Mouse (Mus musculus) thymus, postnatal 25 days (tissue): Measurements from ENCODE around the gene Sertad2.
A peak's percentile ranks its signal among the peaks of the same experiment; 100 is the strongest.

Experiments used
- DNase-seq: peaks from one replicate; pipeline ENCODE4 v3.0.0; 2022

The Sertad2 gene

GRCm38 (mm10) chr11:20542739-20543452, at the start of gene Sertad2:
TSS of gene Sertad2 (plus strand) at chr11:20543253.
- peak; percentile 99 for DNase-seq

- DNase-seq = no peak
These were observed 49.0 kb upstream of the Sertad2 start for GRCm38 (mm10) chr11:20493922-20494626.

- DNase-seq = no peak
These were observed 42.5 kb upstream of the Sertad2 start for GRCm38 (mm10) chr11:20500516-20500915.

- DNase-seq = no peak
These were observed 41.7 kb upstream of the Sertad2 start for GRCm38 (mm10) chr11:20501160-20501955.

- no peak for DNase-seq
These were observed 29.5 kb upstream of the Sertad2 start for GRCm38 (mm10) chr11:20513574-20513973.

GRCm38 (mm10) chr11:20514757-20515156, 28.3 kb upstream of the Sertad2 start:
- no peak for DNase-seq

GRCm38 (mm10) chr11:20521321-20521720, 21.7 kb upstream of the Sertad2 start:
- no peak for DNase-seq

- DNase-seq = no peak
These were observed 20.3 kb upstream of the Sertad2 start for GRCm38 (mm10) chr11:20522750-20523149.

- no peak for DNase-seq
These were observed 18.6 kb upstream of the Sertad2 start for GRCm38 (mm10) chr11:20524435-20524834.

- DNase-seq = no peak
These were observed 17.1 kb upstream of the Sertad2 start for GRCm38 (mm10) chr11:20525909-20526308.

GRCm38 (mm10) chr11:20527901-20528300, 15.2 kb upstream of the Sertad2 start:
- no peak for DNase-seq

GRCm38 (mm10) chr11:20531682-20531991, 11.4 kb upstream of the Sertad2 start:
- no peak for DNase-seq

- peak; percentile 72 for DNase-seq
These were observed 10.8 kb upstream of the Sertad2 start for GRCm38 (mm10) chr11:20531992-20532881.

GRCm38 (mm10) chr11:20533231-20533630, 9.8 kb upstream of the Sertad2 start:
- no peak for DNase-seq

- DNase-seq = no peak
These were observed 5.8 kb upstream of the Sertad2 start for GRCm38 (mm10) chr11:20537221-20537620.

- DNase-seq = no peak
These were observed 4.6 kb upstream of the Sertad2 start for GRCm38 (mm10) chr11:20538496-20538895.

GRCm38 (mm10) chr11:20541280-20541679, 1.8 kb upstream of the Sertad2 start:
- DNase-seq = no peak

- no peak for DNase-seq
These were observed 937 bp upstream of the Sertad2 start for GRCm38 (mm10) chr11:20541995-20542637.

GRCm38 (mm10) chr11:20543453-20544120, 534 bp downstream of the Sertad2 start:
- DNase-seq = peak; percentile 52

GRCm38 (mm10) chr11:20544376-20544775, 1.3 kb downstream of the Sertad2 start:
- no peak for DNase-seq

- no peak for DNase-seq
These were observed 1.9 kb downstream of the Sertad2 start for GRCm38 (mm10) chr11:20544801-20545515.
